Mouse (Mus musculus) 3T3-L1 (cell line): ENCODE results near the gene Fgr.

Experiments used
- DNase-seq: peaks from one replicate; pipeline ENCODE4 v3.0.0-alpha.2; 2015; ENCODE audit warnings: low read depth, low spot score

The Fgr gene

DNA sequence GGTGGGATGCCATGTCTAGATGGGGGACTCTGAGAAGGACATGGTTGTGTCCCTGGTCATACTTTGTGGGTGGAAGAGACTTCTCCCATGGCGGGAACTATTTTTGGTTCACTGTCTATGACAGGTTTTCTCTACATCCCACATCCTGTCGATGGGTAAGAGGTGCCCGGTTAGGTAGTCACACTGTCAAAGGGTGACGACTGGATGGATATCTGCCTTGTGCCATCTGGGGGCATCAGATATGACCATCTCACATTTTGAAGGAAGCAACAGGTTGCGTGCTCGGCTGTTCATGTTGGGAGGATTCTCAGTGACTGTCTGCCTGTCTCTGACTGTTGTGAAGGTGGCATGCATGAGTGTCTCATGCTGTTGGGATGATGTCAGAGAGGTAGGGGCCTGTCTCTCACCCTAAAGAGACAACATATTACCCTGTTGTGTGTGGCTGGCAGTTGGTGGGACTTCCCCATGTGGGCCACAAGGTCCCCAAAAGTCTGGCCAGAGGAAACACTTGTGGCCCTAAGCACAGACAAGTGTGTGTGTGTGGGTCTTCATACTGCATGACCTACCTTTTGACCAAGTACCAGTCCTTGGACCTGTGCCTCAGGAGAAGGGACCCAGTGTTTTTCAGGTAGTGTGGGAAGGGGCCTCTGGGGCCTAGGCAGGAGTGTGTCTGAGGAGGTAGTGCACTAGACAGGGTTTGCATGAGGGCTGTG, 77.1 kb downstream of the Fgr start:
- DNase-seq = no peak

DNA sequence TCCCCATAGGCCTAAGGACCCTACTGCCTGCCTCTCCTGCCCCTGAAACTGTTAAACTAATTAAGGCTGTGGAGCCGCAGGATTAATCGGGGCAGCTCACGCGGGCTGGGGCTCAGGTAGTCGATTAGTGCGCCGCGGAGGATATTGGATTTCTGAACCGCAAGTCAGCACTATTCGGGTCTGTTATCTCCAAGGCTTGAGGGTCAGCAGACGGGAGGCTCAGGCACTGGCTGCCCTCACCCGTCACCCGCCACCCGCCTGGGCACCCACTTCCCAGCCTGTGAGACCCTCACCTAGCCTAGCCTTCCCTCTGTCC, 77.6 kb downstream of the Fgr start:
- DNase-seq = no peak
